Mouse (Mus musculus) MEL (cell line): Measurements from ENCODE around the gene E130114P18Rik. TPM values are rescaled to one million over a fixed set of nuclear protein-coding genes. Genes with fewer than 3 reads are reported as not detected.

Source experiments
- DNase-seq: peaks from one replicate; pipeline ENCODE4 v3.0.0; 2011; ENCODE audit warnings: low read depth, low spot score
- H3K27ac ChIP-seq: 2 replicates; pipeline ENCODE4 v1.5.1; 2012; ENCODE audit warnings: low read depth, mild to moderate bottlenecking, control low read depth, low read length, moderate library complexity; ENCODE audit not compliant: control insufficient read depth
- H3K27me3 ChIP-seq, 2 experiments: fragments of 150-350 bp in 1 of 2; sonication (generic) in 1 of 2; 2 replicates each; pipeline ENCODE4 v1.6.1; 2012; ENCODE audit warnings: low read length in 2 of 2, mild to moderate bottlenecking in 2 of 2, improper control_type of control experiment in 1 of 2, moderate library complexity in 1 of 2; ENCODE audit not compliant: insufficient read depth in 2 of 2, control insufficient read depth in 1 of 2
- H3K36me3 ChIP-seq, 2 experiments: 2 replicates each; pipeline ENCODE4 v1.6.1; 2012 to 2014; ENCODE audit warnings: low read length in 2 of 2, improper control_type of control experiment in 1 of 2, inconsistent platforms in 1 of 2, mild to moderate bottlenecking in 1 of 2; ENCODE audit not compliant: insufficient read depth in 2 of 2, control insufficient read depth in 1 of 2
- H3K4me1 ChIP-seq, 2 experiments: fragments of 150-350 bp in 1 of 2; sonication (generic) in 1 of 2; 2 replicates each; pipeline ENCODE4 v1.6.1; 2012; ENCODE audit warnings: low read length in 2 of 2, improper control_type of control experiment in 1 of 2, mild to moderate bottlenecking in 1 of 2; ENCODE audit not compliant: insufficient read depth in 2 of 2, control insufficient read depth in 1 of 2
- H3K4me3 ChIP-seq, 2 experiments: fragments of 150-350 bp in 1 of 2; sonication (generic) in 1 of 2; 2 replicates each; pipeline ENCODE4 v1.5.1; 2012; ENCODE audit warnings: low read depth in 2 of 2, low read length in 2 of 2, mild to moderate bottlenecking in 2 of 2, moderate library complexity in 2 of 2, control low read depth in 1 of 2, improper control_type of control experiment in 1 of 2; ENCODE audit not compliant: control insufficient read depth in 1 of 2, insufficient read depth in 1 of 2
- H3K79me2 ChIP-seq: 2 replicates; pipeline ENCODE4 v1.6.1; 2012; ENCODE audit warnings: mild to moderate bottlenecking, low read length, moderate library complexity; ENCODE audit not compliant: control insufficient read depth, poor library complexity, insufficient read depth
- H3K9ac ChIP-seq: 2 replicates; pipeline ENCODE4 v1.6.1; 2012; ENCODE audit warnings: low read depth, mild to moderate bottlenecking, control low read depth, low read length, moderate library complexity; ENCODE audit not compliant: control insufficient read depth, poor library complexity, severe bottlenecking
- H3K9me3 ChIP-seq: fragments of 150-350 bp; sonication (generic); replicated peaks from 2 replicates; pipeline ENCODE4 v1.6.1; 2012; ENCODE audit warnings: mild to moderate bottlenecking, low read length, improper control_type of control experiment, moderate library complexity; ENCODE audit not compliant: insufficient read depth
- BHLHE40 ChIP-seq: IDR thresholded peaks from 2 replicates; pipeline ENCODE4 v1.6.1; 2012; ENCODE audit warnings: low read depth, mild to moderate bottlenecking, inconsistent platforms, low read length, improper control_type of control experiment, borderline replicate concordance
- CHD2 ChIP-seq: IDR thresholded peaks from 2 replicates; pipeline ENCODE4 v1.6.1; 2011; ENCODE audit warnings: low read length, improper control_type of control experiment
- EP300 ChIP-seq, 2 experiments: IDR thresholded peaks; 2 replicates each; pipeline ENCODE4 v1.6.1; 2011; ENCODE audit warnings: improper control_type of control experiment in 2 of 2, low read length in 2 of 2, low read depth in 1 of 2, mild to moderate bottlenecking in 1 of 2
- ETS1 ChIP-seq: IDR thresholded peaks from 2 replicates; pipeline ENCODE4 v1.6.1; 2012; ENCODE audit warnings: low read depth, mild to moderate bottlenecking, inconsistent platforms, low read length, improper control_type of control experiment, moderate library complexity
- JUND ChIP-seq: IDR thresholded peaks from 2 replicates; pipeline ENCODE4 v1.6.1; 2011; ENCODE audit warnings: low read depth, mild to moderate bottlenecking, improper control_type of control experiment, low read length
- KAT2A ChIP-seq: conservative IDR thresholded peaks from 2 replicates; pipeline ENCODE4 v1.6.1; 2012; ENCODE audit warnings: low read depth, low read length, improper control_type of control experiment, inconsistent platforms
- MAX ChIP-seq: IDR thresholded peaks from 2 replicates; pipeline ENCODE4 v1.6.1; 2011; ENCODE audit warnings: low read length, improper control_type of control experiment
- MEF2A ChIP-seq: IDR thresholded peaks from 2 replicates; pipeline ENCODE4 v1.6.1; 2014; ENCODE audit warnings: low read depth, mild to moderate bottlenecking, inconsistent platforms, low read length, improper control_type of control experiment; ENCODE audit not compliant: poor library complexity, insufficient replicate concordance, severe bottlenecking; ENCODE audit errors: extremely low read depth
- MYC ChIP-seq: IDR thresholded peaks from 2 replicates; pipeline ENCODE4 v1.6.1; 2011; ENCODE audit warnings: low read depth, mild to moderate bottlenecking, low read length, improper control_type of control experiment, moderate library complexity
- NELFE ChIP-seq: IDR thresholded peaks from 2 replicates; pipeline ENCODE4 v1.6.1; 2011; ENCODE audit warnings: low read depth, low read length, improper control_type of control experiment
- POLR2AphosphoS2 ChIP-seq: IDR thresholded peaks from 2 replicates; pipeline ENCODE4 v1.6.1; 2011; ENCODE audit warnings: low read length, improper control_type of control experiment
- POLR2AphosphoS5 ChIP-seq: IDR thresholded peaks from 2 replicates; pipeline ENCODE4 v1.6.1; 2012; ENCODE audit warnings: low read depth, borderline replicate concordance, mild to moderate bottlenecking, inconsistent platforms, low read length, moderate library complexity, mixed read lengths
- RAD21 ChIP-seq: IDR thresholded peaks from 2 replicates; pipeline ENCODE4 v1.6.1; 2011; ENCODE audit warnings: mild to moderate bottlenecking, low read depth, low read length, improper control_type of control experiment
- SIN3A ChIP-seq: IDR thresholded peaks from 2 replicates; pipeline ENCODE4 v1.6.1; 2012; ENCODE audit warnings: low read length, improper control_type of control experiment, inconsistent platforms
- TAL1 ChIP-seq: IDR thresholded peaks from 2 replicates; pipeline ENCODE4 v1.6.1; 2012; ENCODE audit warnings: mild to moderate bottlenecking, inconsistent platforms, low read length, moderate library complexity, mixed read lengths
- USF2 ChIP-seq, 2 experiments: IDR thresholded peaks; 2 replicates each; pipeline ENCODE4 v1.6.1; 2011 to 2012; ENCODE audit warnings: improper control_type of control experiment in 2 of 2, low read length in 2 of 2, borderline replicate concordance in 1 of 2, inconsistent platforms in 1 of 2, low read depth in 1 of 2, mild to moderate bottlenecking in 1 of 2; ENCODE audit not compliant: insufficient read depth in 1 of 2
- ZC3H11A ChIP-seq: IDR thresholded peaks from 2 replicates; pipeline ENCODE4 v1.6.1; 2012; ENCODE audit warnings: low read depth, mild to moderate bottlenecking, inconsistent platforms, low read length, improper control_type of control experiment
- ZMIZ1 ChIP-seq: IDR thresholded peaks from 2 replicates; pipeline ENCODE4 v1.6.1; 2012; ENCODE audit warnings: low read depth, mild to moderate bottlenecking, inconsistent platforms, low read length, improper control_type of control experiment, moderate library complexity
- polyA plus RNA-seq, 2 experiments: library from polyadenylated mRNA; stranded (reverse) in 1 of 2; unstranded in 1 of 2; fragments of >175 nt in 1 of 2; fragments of >200 nt in 1 of 2; gene quantifications; 2 replicates each; pipeline versions ENCODE4 v1.2.1 to v1.2.4; 2012; ENCODE audit warnings: low replicate concordance in 2 of 2, low read depth in 1 of 2; ENCODE audit not compliant: insufficient read length in 2 of 2, insufficient read depth in 1 of 2, missing spikeins in 1 of 2
- total RNA-seq: library from RNA; depleted of rRNA; stranded (reverse); fragments of 300-350 nt; gene quantifications from 2 replicates; pipeline ENCODE4 v1.2.3, GENCODE M21; 2012

E130114P18Rik gene
- total and polyA plus RNA-seq, 3 experiments, result not detected

DNA sequence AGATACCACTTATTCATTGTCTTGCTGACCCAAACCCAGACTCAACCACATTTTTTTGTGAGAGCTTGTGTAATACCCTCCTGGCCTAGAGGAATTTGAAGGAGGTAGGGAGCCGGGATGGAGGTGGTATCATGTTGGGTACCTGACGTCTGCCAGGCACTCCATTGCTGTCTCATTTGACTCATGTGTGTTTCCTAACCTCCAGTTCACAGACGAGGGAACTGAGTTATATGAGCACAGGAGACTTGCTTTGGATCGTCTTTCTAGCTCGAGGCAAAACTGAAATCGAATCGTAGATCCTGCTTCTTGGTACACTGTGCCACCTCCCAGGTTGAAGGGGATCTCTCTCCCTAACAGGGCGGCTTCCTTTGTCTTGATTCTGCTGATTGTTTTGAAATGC is 41.2 kb upstream of the E130114P18Rik start:
- H3K27me3 ChIP-seq, result no peaks in the 10 kb centered on the region
- peaks cover 66% of the 10 kb centered on the region for H3K79me2 ChIP-seq
- no peak overlapping the region for H3K27ac ChIP-seq
- H3K9ac ChIP-seq, result no peak overlapping the region
- TF ChIP-seq TAL1 (no peak), ZMIZ1 (no peak), RAD21 (no peak), MAX (no peak), ZC3H11A (no peak), SIN3A (no peak), POLR2AphosphoS2 (no peak), KAT2A (no peak), EP300 (IDR thresholded peaks at IDR 0.05; ENCODE audit: low read depth in 1 of 2, low read length in 2 of 2) (no peak)
- no peak for DNase-seq
- peaks cover 43 to 65% of the 10 kb centered on the region in 2 experiments for H3K36me3 ChIP-seq
- H3K4me3 ChIP-seq, result no peak overlapping the region
- H3K9me3 ChIP-seq, result no peaks in the 10 kb centered on the region
- peaks cover 18 to 35% of the 10 kb centered on the region in 2 experiments for H3K4me1 ChIP-seq

DNA sequence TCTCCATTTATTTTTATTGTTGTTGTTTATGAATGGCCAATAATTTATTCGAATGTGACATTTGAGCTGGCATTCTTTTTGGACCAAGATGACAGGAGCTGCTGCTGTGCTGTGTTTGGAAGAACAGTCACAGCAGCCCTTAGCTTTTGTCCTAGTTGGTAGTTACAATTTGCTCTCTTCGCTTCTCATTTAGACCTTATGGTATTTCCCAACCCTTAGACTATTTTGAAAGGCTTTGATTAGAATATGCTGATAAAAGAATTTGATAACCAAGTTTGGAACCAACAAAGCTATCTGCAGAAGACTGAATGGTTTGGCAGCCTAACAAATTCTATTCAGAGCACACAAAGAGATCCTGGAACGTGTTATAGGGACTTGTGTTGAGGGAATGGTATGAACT is 40.6 kb upstream of the E130114P18Rik start:
- Histone ChIP-seq H3K27ac (no peak overlapping the region), H3K9ac (no peak overlapping the region), H3K36me3 (peaks cover 43 to 71% of the 10 kb centered on the region in 2 experiments), H3K4me1 (peaks cover 21 to 34% of the 10 kb centered on the region in 2 experiments), H3K27me3 (no peaks in the 10 kb centered on the region), H3K79me2 (peaks cover 69% of the 10 kb centered on the region), H3K4me3 (no peak overlapping the region), H3K9me3 (no peaks in the 10 kb centered on the region)
- no peak for DNase-seq
- TF ChIP-seq MYC, result no peak
- TF ChIP-seq USF2 (IDR thresholded peaks at IDR 0.05; ENCODE audit: borderline replicate concordance in 1 of 2, insufficient read depth in 1 of 2, low read depth in 1 of 2, low read length in 2 of 2), result no peak
- TF ChIP-seq POLR2AphosphoS2, result no peak
- TF ChIP-seq TAL1, result no peak
- no peak for TF ChIP-seq MEF2A
- TF ChIP-seq NELFE, result no peak
- TF ChIP-seq POLR2AphosphoS5, result no peak
- TF ChIP-seq ETS1, result no peak
- no peak for TF ChIP-seq BHLHE40
- TF ChIP-seq ZMIZ1, result no peak
- no peak for TF ChIP-seq JUND
- TF ChIP-seq EP300 (IDR thresholded peaks at IDR 0.05; ENCODE audit: low read depth in 1 of 2, low read length in 2 of 2), result no peak
- TF ChIP-seq SIN3A, result no peak
- TF ChIP-seq CHD2, result no peak
- TF ChIP-seq, all 39 proteins: peak for 0
